Mouse (Mus musculus) embryonic facial prominence, embryonic 12.5 days (tissue): ENCODE data around the gene Apbb2. TPM values are rescaled to one million over a fixed set of nuclear protein-coding genes. Genes with fewer than 3 reads are reported as not detected.

Experiments
- ATAC-seq: fragments of 200-750 bp; cut with Nextera tagmentation; 2 replicates; pipeline ENCODE4 v1.8.0; 2017; ENCODE audit not compliant: insufficient number of reproducible peaks, insufficient read depth, low FRiP score, low TSS enrichment
- H3K27ac ChIP-seq: fragments of 300-500 bp; sonication (generic); 2 replicates; pipeline ENCODE4 v1.5.1; 2016; ENCODE audit warnings: mild to moderate bottlenecking
- H3K27me3 ChIP-seq: fragments of 300-500 bp; sonication (generic); 2 replicates; pipeline ENCODE4 v1.6.1; 2016; ENCODE audit warnings: mild to moderate bottlenecking, moderate library complexity
- H3K36me3 ChIP-seq: fragments of 300-500 bp; sonication (generic); 2 replicates; pipeline ENCODE4 v1.6.1; 2016; ENCODE audit warnings: mild to moderate bottlenecking
- H3K4me1 ChIP-seq: fragments of 300-500 bp; sonication (generic); 2 replicates; pipeline ENCODE4 v1.6.1; 2016
- H3K4me2 ChIP-seq: fragments of 300-500 bp; sonication (generic); replicated peaks from 2 replicates; pipeline ENCODE4 v1.6.1; 2016; ENCODE audit warnings: mild to moderate bottlenecking, moderate library complexity
- H3K4me3 ChIP-seq: fragments of 300-500 bp; sonication (generic); 2 replicates; pipeline ENCODE4 v1.5.1; 2016; ENCODE audit warnings: mild to moderate bottlenecking
- H3K9ac ChIP-seq: fragments of 300-500 bp; sonication (generic); 2 replicates; pipeline ENCODE4 v1.6.1; 2016; ENCODE audit warnings: mild to moderate bottlenecking, moderate library complexity
- H3K9me3 ChIP-seq: fragments of 300-500 bp; sonication (generic); 2 replicates; pipeline ENCODE4 v1.6.1; 2016; ENCODE audit warnings: mild to moderate bottlenecking, moderate library complexity
- WGBS: fragments of 180-500 bp; shearing (Covaris S2); methylation state at CpG from one replicate; pipeline ENCODE4 v1.1.7; 2016; 5-methylcytosine and 5-hydroxymethylcytosine counted together
- polyA plus RNA-seq: library from polyadenylated mRNA; unstranded; fragments of >200 nt; fragmentation: Nextera tagmentation; extraction: Ambion mirVana; gene quantifications from 2 replicates; pipeline ENCODE4 v1.2.1, GENCODE M21; 2016

The Apbb2 gene
- polyA plus RNA-seq, 1 experiment from 2014 or later: 53.2 TPM

GRCm38 (mm10) chr5:66363274-66364261 is 255.0 kb downstream of the Apbb2 start:
- H3K4me3 ChIP-seq: no peak overlapping the region
- no peaks in the 10 kb centered on the region for H3K9me3 ChIP-seq
- peaks cover 38% of the 10 kb centered on the region for H3K4me1 ChIP-seq
- no peak overlapping the region for H3K9ac ChIP-seq
- WGBS: 52% methylated on average over 18 of the region's 18 CpGs
- H3K27ac ChIP-seq: peak overlapping the region; percentile 54; the same call in 1 of the 2 replicates
- no peaks in the 10 kb centered on the region for H3K27me3 ChIP-seq
- no peak overlapping the region for H3K4me2 ChIP-seq
- H3K36me3 ChIP-seq: no peaks in the 10 kb centered on the region
- ATAC-seq: no peak

DNA sequence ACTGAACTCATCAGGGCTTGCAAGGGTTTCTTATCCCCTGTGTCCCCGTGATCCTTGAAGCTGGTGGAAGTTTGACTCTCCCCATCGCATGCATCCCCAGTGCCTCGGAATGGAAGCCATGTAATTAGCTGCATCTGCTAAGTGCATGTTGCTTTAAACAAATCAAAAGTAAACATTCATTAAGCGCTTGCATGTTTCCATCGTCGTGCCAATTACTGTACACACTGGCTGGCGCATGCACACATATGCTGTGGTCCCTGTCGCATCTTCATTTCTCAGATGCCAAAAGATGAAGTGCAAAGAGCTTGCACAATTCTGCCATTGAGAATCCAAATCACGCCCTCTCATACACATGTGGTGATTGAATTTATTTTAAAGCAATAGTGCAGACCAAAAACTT is 257.8 kb downstream of the Apbb2 start:
- H3K27me3 ChIP-seq: no peaks in the 10 kb centered on the region
- H3K9ac ChIP-seq: no peak overlapping the region
- H3K27ac ChIP-seq: no peak overlapping the region
- 78% methylated on average over 9 of the region's 9 CpGs for WGBS
- H3K4me2 ChIP-seq: no peak overlapping the region
- ATAC-seq: no peak
- H3K9me3 ChIP-seq: no peaks in the 10 kb centered on the region
- no peak overlapping the region for H3K4me3 ChIP-seq
- H3K36me3 ChIP-seq: no peaks in the 10 kb centered on the region
- peaks cover 27% of the 10 kb centered on the region for H3K4me1 ChIP-seq

GRCm38 (mm10) chr5:66359742-66360423 is 258.7 kb downstream of the Apbb2 start:
- H3K27me3 ChIP-seq: no peaks in the 10 kb centered on the region
- peaks cover 26% of the 10 kb centered on the region for H3K4me1 ChIP-seq
- H3K4me2 ChIP-seq: no peak overlapping the region
- WGBS: 71% methylated on average over 15 of the region's 15 CpGs
- no peak overlapping the region for H3K27ac ChIP-seq
- H3K9ac ChIP-seq: no peak overlapping the region
- H3K4me3 ChIP-seq: no peak overlapping the region
- no peaks in the 10 kb centered on the region for H3K36me3 ChIP-seq
- no peak for ATAC-seq
- H3K9me3 ChIP-seq: no peaks in the 10 kb centered on the region

GRCm38 (mm10) chr5:66355147-66355546 is 263.4 kb downstream of the Apbb2 start:
- Histone ChIP-seq H3K36me3 (no peaks in the 10 kb centered on the region), H3K9ac (no peak overlapping the region), H3K4me1 (no peaks in the 10 kb centered on the region), H3K27ac (no peak overlapping the region), H3K27me3 (no peaks in the 10 kb centered on the region), H3K9me3 (no peaks in the 10 kb centered on the region), H3K4me2 (no peak overlapping the region), H3K4me3 (no peak overlapping the region)
- no peak for ATAC-seq
- WGBS: 82% methylated on average over 3 of the region's 3 CpGs

DNA sequence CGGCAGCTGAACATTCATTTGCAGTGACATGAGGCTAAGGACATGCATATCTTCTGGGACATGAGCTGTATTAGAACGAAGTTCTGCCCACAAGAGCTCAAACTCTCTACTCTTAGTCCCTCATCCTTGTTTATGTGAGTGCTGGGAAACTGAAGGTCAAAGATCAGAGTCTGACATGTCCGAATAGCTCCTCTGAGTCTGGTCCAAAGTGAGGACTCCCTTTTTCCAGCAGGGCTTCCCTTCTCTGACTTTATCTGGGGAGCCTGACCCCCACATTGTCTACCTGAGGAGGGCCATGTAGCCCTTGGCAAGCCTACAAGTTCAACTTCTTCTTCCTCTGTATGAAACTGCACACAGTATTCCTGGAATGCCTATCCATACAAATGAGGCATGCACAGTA is 264.7 kb downstream of the Apbb2 start:
- H3K4me2 ChIP-seq: no peak overlapping the region
- no peaks in the 10 kb centered on the region for H3K9me3 ChIP-seq
- no peak overlapping the region for H3K4me3 ChIP-seq
- H3K4me1 ChIP-seq: no peaks in the 10 kb centered on the region
- 82% methylated on average over 3 of the region's 3 CpGs for WGBS
- H3K27ac ChIP-seq: no peak overlapping the region
- H3K27me3 ChIP-seq: no peaks in the 10 kb centered on the region
- no peaks in the 10 kb centered on the region for H3K36me3 ChIP-seq
- ATAC-seq: no peak
- H3K9ac ChIP-seq: no peak overlapping the region

DNA sequence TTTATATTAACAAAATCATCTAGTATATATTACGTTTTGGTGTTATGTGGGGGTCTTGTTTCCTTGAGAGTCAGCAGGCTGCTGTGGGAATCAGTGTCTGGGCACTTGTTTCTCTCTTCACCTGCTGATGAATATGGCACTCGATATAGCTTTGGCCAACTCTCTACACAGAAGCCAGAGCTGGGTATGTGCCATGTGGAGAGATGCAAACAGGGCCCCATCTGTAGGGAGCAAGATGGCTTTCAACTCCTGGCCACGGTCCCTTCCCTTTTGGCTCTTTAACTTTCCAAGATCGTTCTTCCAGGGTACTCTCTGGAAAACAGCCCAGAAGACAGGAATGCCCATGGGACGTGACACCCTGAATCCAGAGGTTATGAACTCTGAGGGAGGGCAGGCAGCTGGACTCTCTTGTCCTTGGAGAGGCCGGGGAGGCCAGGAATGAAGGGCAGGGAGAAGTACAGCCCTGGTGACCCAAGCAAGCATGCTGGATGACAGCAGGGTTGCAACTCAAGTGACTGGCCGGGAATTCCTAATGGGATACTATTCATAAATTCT is 266.7 kb downstream of the Apbb2 start:
- ATAC-seq: no peak
- no peak overlapping the region for H3K27ac ChIP-seq
- no peak overlapping the region for H3K4me2 ChIP-seq
- H3K36me3 ChIP-seq: no peaks in the 10 kb centered on the region
- H3K27me3 ChIP-seq: no peaks in the 10 kb centered on the region
- no peak overlapping the region for H3K4me3 ChIP-seq
- no peaks in the 10 kb centered on the region for H3K9me3 ChIP-seq
- no peak overlapping the region for H3K9ac ChIP-seq
- no peaks in the 10 kb centered on the region for H3K4me1 ChIP-seq
- WGBS: 86% methylated on average over 7 of the region's 7 CpGs

GRCm38 (mm10) chr5:66351064-66351463 is 267.5 kb downstream of the Apbb2 start:
- ATAC-seq: no peak
- no peak overlapping the region for H3K9ac ChIP-seq
- H3K9me3 ChIP-seq: no peaks in the 10 kb centered on the region
- 68% methylated on average over 12 of the region's 12 CpGs for WGBS
- H3K4me2 ChIP-seq: no peak overlapping the region
- no peaks in the 10 kb centered on the region for H3K36me3 ChIP-seq
- no peak overlapping the region for H3K4me3 ChIP-seq
- no peak overlapping the region for H3K27ac ChIP-seq
- H3K4me1 ChIP-seq: no peaks in the 10 kb centered on the region
- H3K27me3 ChIP-seq: no peaks in the 10 kb centered on the region

DNA sequence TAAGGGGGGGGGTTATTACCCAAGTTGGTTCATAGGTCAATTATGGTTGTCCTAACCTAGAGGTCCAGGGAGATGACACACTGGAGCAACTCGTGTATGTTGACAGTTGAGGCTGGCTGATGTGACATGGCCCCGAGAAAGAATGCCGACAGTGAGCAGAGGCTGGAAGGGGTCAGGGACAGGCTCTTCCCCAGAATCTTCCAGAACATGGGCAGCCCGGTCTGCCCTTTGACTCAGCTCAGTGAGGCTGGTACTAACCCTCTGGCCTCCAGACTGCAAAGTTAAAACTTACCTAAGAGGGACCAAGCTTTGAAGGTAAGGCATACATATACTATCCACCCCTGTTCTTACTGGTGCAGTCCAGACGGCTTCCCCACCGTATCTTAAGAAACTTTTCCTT is 268.0 kb downstream of the Apbb2 start:
- no peak overlapping the region for H3K27ac ChIP-seq
- no peak overlapping the region for H3K4me3 ChIP-seq
- no peak overlapping the region for H3K9ac ChIP-seq
- H3K36me3 ChIP-seq: no peaks in the 10 kb centered on the region
- WGBS: 77% methylated on average over 6 of the region's 6 CpGs
- no peak overlapping the region for H3K4me2 ChIP-seq
- H3K9me3 ChIP-seq: no peaks in the 10 kb centered on the region
- H3K27me3 ChIP-seq: no peaks in the 10 kb centered on the region
- no peaks in the 10 kb centered on the region for H3K4me1 ChIP-seq
- ATAC-seq: no peak

DNA sequence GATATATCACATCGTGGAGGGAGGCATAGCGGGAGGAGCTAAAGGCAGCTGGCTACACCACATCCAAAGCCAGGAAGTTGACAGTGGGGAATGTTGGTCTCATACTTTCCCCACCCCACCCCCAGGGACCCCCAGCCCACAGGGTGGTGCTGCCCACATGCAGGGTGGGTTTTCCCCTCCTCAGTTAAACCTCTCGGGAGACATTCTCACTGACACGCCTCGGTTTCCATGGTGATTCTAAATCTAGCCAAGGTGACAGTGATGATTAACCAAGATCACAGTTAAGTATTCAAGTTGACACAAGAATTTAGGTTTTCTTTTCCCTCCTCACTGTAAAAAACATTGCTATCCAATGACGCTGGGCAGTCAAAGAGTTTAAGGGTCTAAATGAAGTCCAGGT is 270.2 kb downstream of the Apbb2 start:
- no peak overlapping the region for H3K9ac ChIP-seq
- H3K9me3 ChIP-seq: no peaks in the 10 kb centered on the region
- H3K4me3 ChIP-seq: no peak overlapping the region
- H3K36me3 ChIP-seq: no peaks in the 10 kb centered on the region
- no peaks in the 10 kb centered on the region for H3K27me3 ChIP-seq
- ATAC-seq: no peak
- H3K27ac ChIP-seq: no peak overlapping the region
- WGBS: 82% methylated on average over 6 of the region's 6 CpGs
- no peak overlapping the region for H3K4me2 ChIP-seq
- no peaks in the 10 kb centered on the region; the same call in 1 of the 2 replicates for H3K4me1 ChIP-seq

- no peak for ATAC-seq
- WGBS: 86% methylated on average over 6 of the region's 6 CpGs
- Histone ChIP-seq H3K36me3 (no peaks in the 10 kb centered on the region), H3K9me3 (no peaks in the 10 kb centered on the region), H3K27ac (no peak overlapping the region), H3K9ac (no peak overlapping the region), H3K4me3 (no peak overlapping the region), H3K4me1 (no peaks in the 10 kb centered on the region; the same call in 1 of the 2 replicates), H3K27me3 (no peaks in the 10 kb centered on the region), H3K4me2 (no peak overlapping the region)
These were observed 271.8 kb downstream of the Apbb2 start for GRCm38 (mm10) chr5:66346756-66347155.

GRCm38 (mm10) chr5:66345140-66345539 is 273.4 kb downstream of the Apbb2 start:
- Histone ChIP-seq H3K27ac (no peak overlapping the region), H3K4me2 (no peak overlapping the region), H3K4me1 (no peaks in the 10 kb centered on the region; the same call in 1 of the 2 replicates), H3K9ac (no peak overlapping the region), H3K36me3 (no peaks in the 10 kb centered on the region), H3K4me3 (no peak overlapping the region), H3K9me3 (no peaks in the 10 kb centered on the region), H3K27me3 (no peaks in the 10 kb centered on the region)
- 0 out of 2 replicates have a peak, but pooled peaks have one; percentile 18 for ATAC-seq
- 32% methylated on average over 3 of the region's 3 CpGs for WGBS
